18 mouse cellular contexts compared by ENCODE assay signal in genomic region chr12:54214426-54214825, GRCm38 (mm10). TPM values are rescaled to one million over a fixed set of nuclear protein-coding genes. Genes with fewer than 3 reads are reported as not detected.
A peak's percentile ranks its signal among the peaks of the same experiment; 100 is the strongest.
DNase-seq lines count a peak whose midpoint lies in the region; ATAC-seq and TF ChIP-seq lines count a peak whose summit lies in the region.
"Had no signal": no experiment of that assay in that cellular context is flagged by ENCODE, and none has a peak within 500 bp of the region (broad histone marks: within the 10 kb centered on the region; RNA-seq: fewer than 3 reads in every experiment).

No protein-coding gene starts in this region.

- 0 out of 2 replicates have a peak, but pooled peaks cover 6% of the 10 kb centered on the region for H3K4me1 ChIP-seq in kidney, embryonic 14.5 days (ENCODE audit: control insufficient read depth, insufficient read depth, low read length)
- H3K4me1 ChIP-seq: embryonic facial prominence, embryonic 15.5 days; forebrain, embryonic 10.5 days; midbrain, embryonic 13.5 days had no signal

- no peaks in the 10 kb centered on the region for H3K9me3 ChIP-seq in kidney, embryonic 14.5 days (ENCODE audit: control insufficient read depth, low read length)
- H3K9me3 ChIP-seq: embryonic facial prominence, embryonic 15.5 days; forebrain, embryonic 10.5 days; midbrain, embryonic 13.5 days had no signal

- 10% methylated on average over 6 of the region's 6 CpGs for WGBS in kidney, embryonic 14.5 days

- H3K27me3 ChIP-seq in kidney, embryonic 14.5 days (ENCODE audit: control insufficient read depth, insufficient read depth, low read length) = no peaks in the 10 kb centered on the region; the same call in 1 of the 2 replicates
- H3K27me3 ChIP-seq in myocyte (ENCODE audit: control insufficient read depth, insufficient read depth, insufficient read length) = no peaks in the 10 kb centered on the region
- H3K27me3 ChIP-seq: embryonic facial prominence, embryonic 15.5 days; midbrain, embryonic 13.5 days had no signal

- TF ChIP-seq POLR2A in myocyte (IDR thresholded peaks at IDR 0.05; ENCODE audit: insufficient read length, low read depth) = no peak

- no peaks in the 10 kb centered on the region for H3K79me2 ChIP-seq in myocyte (ENCODE audit: control insufficient read depth, insufficient read depth)

- H3K4me3 ChIP-seq in kidney, embryonic 14.5 days (ENCODE audit: low read length) = no peak overlapping the region
- no peak overlapping the region for H3K4me3 ChIP-seq in myocyte
- H3K4me3 ChIP-seq: embryonic facial prominence, embryonic 15.5 days; forebrain, embryonic 10.5 days; midbrain, embryonic 13.5 days had no signal

- H3K36me3 ChIP-seq in kidney, embryonic 14.5 days (ENCODE audit: control insufficient read depth, insufficient read depth, low read length) = no peaks in the 10 kb centered on the region
- H3K36me3 ChIP-seq in myocyte (ENCODE audit: control insufficient read depth, insufficient read depth) = no peaks in the 10 kb centered on the region
- H3K36me3 ChIP-seq: embryonic facial prominence, embryonic 15.5 days; forebrain, embryonic 10.5 days; midbrain, embryonic 13.5 days had no signal

- H3K9ac ChIP-seq in kidney, embryonic 14.5 days (ENCODE audit: low read depth, low read length) = no peak overlapping the region
- H3K9ac ChIP-seq: embryonic facial prominence, embryonic 15.5 days; liver, embryonic 14.5 days; midbrain, embryonic 13.5 days had no signal

- no peak for DNase-seq in kidney, postnatal 14 days
- DNase-seq in 416B (ENCODE audit: low read depth) = peak; percentile 4
- DNase-seq in adrenal gland, postnatal 14 days = peak; percentile 44
- DNase-seq in thymus, postnatal 25 days = no peak
- no peak for DNase-seq in left cerebral cortex, adult 11 months (ENCODE audit: low spot score)
- DNase-seq: cerebellum, postnatal 14 days; embryo, embryonic 11 days; gastrocnemius, postnatal 14 days; right cerebral cortex, adult 18-20 months; spleen, adult 18-20 months; thymus, postnatal 14 days had no signal

- ATAC-seq in kidney, embryonic 14.5 days (ENCODE audit: low FRiP score, low TSS enrichment) = peak; percentile 43; the same call in 1 of the 2 replicates
- ATAC-seq: lung, postnatal 0 days; midbrain, embryonic 13.5 days had no signal

- no peak overlapping the region for H3K4me2 ChIP-seq in kidney, embryonic 14.5 days (replicated peaks; ENCODE audit: low read depth, low read length)
- H3K4me2 ChIP-seq in myocyte (ENCODE audit: low read depth) = peak overlapping the region; percentile 54
- H3K4me2 ChIP-seq: embryonic facial prominence, embryonic 15.5 days; midbrain, embryonic 13.5 days had no signal

- no peak overlapping the region for H3ac ChIP-seq in myocyte (ENCODE audit: control insufficient read depth, insufficient read length)

- H3K27ac ChIP-seq in kidney, embryonic 14.5 days (ENCODE audit: low read depth, low read length) = no peak overlapping the region
- H3K27ac ChIP-seq: embryonic facial prominence, embryonic 15.5 days; forebrain, embryonic 10.5 days; liver, embryonic 14.5 days; midbrain, embryonic 13.5 days had no signal

TF ChIP-seq in myocyte, 11 proteins besides CTCF, POLR2A, EP300 and RAD21:
- TF ChIP-seq MYOD1 (IDR thresholded peaks at IDR 0.05; ENCODE audit: control insufficient read depth in 1 of 3, insufficient read length in 2 of 3, low read depth in 2 of 3) (peak in 2 of 3 experiments; percentile 72 to 73), E2F4 (IDR thresholded peaks at IDR 0.05; ENCODE audit: insufficient read depth) (no peak), MYOG (IDR thresholded peaks at IDR 0.05; ENCODE audit: control insufficient read depth in 1 of 3, insufficient read depth in 1 of 3, insufficient read length in 2 of 3, low read depth in 2 of 3) (peak in 2 of 3 experiments; percentile 46 to 76), POLR2AphosphoS2 (IDR thresholded peaks at IDR 0.05; ENCODE audit: insufficient read length, low read depth) (no peak), MAX (IDR thresholded peaks at IDR 0.05; ENCODE audit: low read depth) (no peak), CEBPB (IDR thresholded peaks at IDR 0.05; ENCODE audit: insufficient read depth, poor library complexity, severe bottlenecking) (no peak), USF1 (IDR thresholded peaks at IDR 0.05; ENCODE audit: low read depth) (no peak), SRF (IDR thresholded peaks at IDR 0.05; ENCODE audit: control insufficient read depth, insufficient read length, low read depth) (no peak), REST (IDR thresholded peaks at IDR 0.05; ENCODE audit: insufficient read depth, insufficient read length) (no peak), TCF3 (IDR thresholded peaks at IDR 0.05; ENCODE audit: insufficient read length, low read depth) (no peak), TCF12 (IDR thresholded peaks at IDR 0.05; ENCODE audit: insufficient read depth, poor library complexity, severe bottlenecking) (peak; percentile 7)

RNA-seq across cellular contexts. Expression of gene Egln3, which starts 10.8 kb away (rescaled TPM):
- polyA plus RNA-seq in kidney, embryonic 14.5 days (2014; fragmentation: Nextera tagmentation; extraction: Ambion mirVana) = 13.5 and 14.5 TPM in 2 replicates
- 3.0 and 6.6 TPM in 2 replicates for total RNA-seq in adrenal gland, postnatal 14 days (2021)
- 130 TPM for polyA plus RNA-seq in myocyte (2012; fragmentation: generic; extraction: Trizol)

Comparison
In these comparisons a context has a peak if more than half of its experiments do, and no peak if none do; other contexts are left out.
1. DNase-seq: peak in 416B (single experiment) and adrenal gland, postnatal 14 days (single experiment); none in kidney, postnatal 14 days (single experiment), thymus, postnatal 25 days (single experiment) and left cerebral cortex, adult 11 months (single experiment).